Mouse (Mus musculus) midbrain, embryonic 15.5 days (tissue): ENCODE measurements around the gene Arhgef3. TPM values are rescaled to one million over a fixed set of nuclear protein-coding genes. Genes with fewer than 3 reads are reported as not detected.

Source experiments
- ATAC-seq: fragments of 200-750 bp; cut with Nextera tagmentation; replicated peaks from 2 replicates; pipeline ENCODE4 v1.8.0; 2017; ENCODE audit warnings: moderate TSS enrichment
- H3K27ac ChIP-seq: fragments of 300-500 bp; sonication (generic); 2 replicates; pipeline ENCODE4 v1.5.1; 2015; ENCODE audit warnings: mild to moderate bottlenecking, inconsistent platforms
- H3K27me3 ChIP-seq: fragments of 300-500 bp; sonication (generic); replicated peaks from 2 replicates; pipeline ENCODE4 v1.6.1; 2015; ENCODE audit warnings: inconsistent platforms
- H3K36me3 ChIP-seq: fragments of 300-500 bp; sonication (generic); replicated peaks from 2 replicates; pipeline ENCODE4 v1.6.1; 2015; ENCODE audit warnings: inconsistent platforms
- H3K4me1 ChIP-seq: fragments of 300-500 bp; sonication (generic); 2 replicates; pipeline ENCODE4 v1.6.1; 2015; ENCODE audit warnings: inconsistent platforms
- H3K4me2 ChIP-seq: fragments of 300-500 bp; sonication (generic); 2 replicates; pipeline ENCODE4 v1.6.1; 2015; ENCODE audit warnings: inconsistent platforms, mild to moderate bottlenecking, moderate library complexity
- H3K4me3 ChIP-seq: fragments of 300-500 bp; sonication (generic); 2 replicates; pipeline ENCODE4 v1.5.1; 2015; ENCODE audit warnings: mild to moderate bottlenecking, inconsistent platforms
- H3K9ac ChIP-seq: fragments of 300-500 bp; sonication (generic); 2 replicates; pipeline ENCODE4 v1.6.1; 2015; ENCODE audit warnings: mild to moderate bottlenecking, inconsistent platforms
- H3K9me3 ChIP-seq: fragments of 300-500 bp; sonication (generic); 2 replicates; pipeline ENCODE4 v1.6.1; 2016; ENCODE audit warnings: inconsistent platforms
- WGBS: fragments of 180-500 bp; shearing (Covaris S2); methylation state at CpG from one replicate; pipeline ENCODE4 v1.1.7; 2015; ENCODE audit warnings: mixed read lengths; 5-methylcytosine and 5-hydroxymethylcytosine counted together
- polyA plus RNA-seq: library from polyadenylated mRNA; unstranded; fragments of >200 nt; fragmentation: Nextera tagmentation; extraction: Ambion mirVana; gene quantifications from 2 replicates; pipeline ENCODE4 v1.2.1, GENCODE M21; 2015

Gene Arhgef3
- polyA plus RNA-seq, 1 experiment from 2014 or later: 6.8 TPM

DNA sequence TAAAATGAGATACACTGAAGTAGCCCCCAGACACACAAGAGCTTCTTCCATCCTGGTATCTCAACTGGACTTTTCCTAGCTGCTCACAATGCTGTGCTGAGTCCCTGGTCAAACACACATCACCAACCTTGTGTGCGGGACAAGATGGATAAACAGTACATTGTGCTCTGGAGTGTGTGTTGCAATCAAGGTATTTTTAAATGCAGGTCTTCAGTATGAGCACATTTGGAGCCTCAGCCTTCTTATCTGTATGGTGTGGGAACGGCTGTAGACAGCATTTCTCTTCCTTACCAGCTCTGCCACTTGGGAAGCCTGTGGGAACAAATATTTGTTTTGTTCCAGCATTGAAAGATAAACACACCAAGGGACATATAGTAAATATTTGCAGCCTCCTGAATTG is 184.2 kb downstream of the Arhgef3 start:
- no peak overlapping the region for H3K9ac ChIP-seq
- no peak overlapping the region for H3K4me2 ChIP-seq
- no peak overlapping the region for H3K4me3 ChIP-seq
- H3K9me3 ChIP-seq: no peaks in the 10 kb centered on the region
- no peaks in the 10 kb centered on the region for H3K27me3 ChIP-seq
- WGBS: 79% methylated on average over 2 of the region's 2 CpGs
- ATAC-seq: no peak
- no peaks in the 10 kb centered on the region for H3K36me3 ChIP-seq
- no peak overlapping the region for H3K27ac ChIP-seq
- H3K4me1 ChIP-seq: no peaks in the 10 kb centered on the region

- Histone ChIP-seq H3K36me3 (no peaks in the 10 kb centered on the region), H3K9me3 (no peaks in the 10 kb centered on the region), H3K4me3 (no peak overlapping the region), H3K27ac (no peak overlapping the region), H3K9ac (no peak overlapping the region), H3K4me2 (no peak overlapping the region), H3K4me1 (no peaks in the 10 kb centered on the region), H3K27me3 (no peaks in the 10 kb centered on the region)
- 86% methylated on average over 4 of the region's 4 CpGs for WGBS
- no peak for ATAC-seq
These were observed 185.0 kb downstream of the Arhgef3 start for GRCm38 (mm10) chr14:27299705-27300104.

GRCm38 (mm10) chr14:27301768-27302499 is 187.2 kb downstream of the Arhgef3 start:
- Histone ChIP-seq H3K9ac (no peak overlapping the region), H3K4me2 (no peak overlapping the region), H3K4me3 (no peak overlapping the region), H3K27ac (no peak overlapping the region), H3K4me1 (no peaks in the 10 kb centered on the region), H3K36me3 (no peaks in the 10 kb centered on the region), H3K9me3 (no peaks in the 10 kb centered on the region), H3K27me3 (no peaks in the 10 kb centered on the region)
- 86% methylated on average over 5 of the region's 5 CpGs for WGBS
- no peak for ATAC-seq

GRCm38 (mm10) chr14:27303294-27303693 is 188.6 kb downstream of the Arhgef3 start:
- 79% methylated on average over 4 of the region's 4 CpGs for WGBS
- Histone ChIP-seq H3K4me1 (no peaks in the 10 kb centered on the region), H3K36me3 (no peaks in the 10 kb centered on the region), H3K9ac (no peak overlapping the region), H3K4me3 (no peak overlapping the region), H3K27me3 (no peaks in the 10 kb centered on the region), H3K9me3 (no peaks in the 10 kb centered on the region), H3K4me2 (no peak overlapping the region), H3K27ac (no peak overlapping the region)
- ATAC-seq: no peak

DNA sequence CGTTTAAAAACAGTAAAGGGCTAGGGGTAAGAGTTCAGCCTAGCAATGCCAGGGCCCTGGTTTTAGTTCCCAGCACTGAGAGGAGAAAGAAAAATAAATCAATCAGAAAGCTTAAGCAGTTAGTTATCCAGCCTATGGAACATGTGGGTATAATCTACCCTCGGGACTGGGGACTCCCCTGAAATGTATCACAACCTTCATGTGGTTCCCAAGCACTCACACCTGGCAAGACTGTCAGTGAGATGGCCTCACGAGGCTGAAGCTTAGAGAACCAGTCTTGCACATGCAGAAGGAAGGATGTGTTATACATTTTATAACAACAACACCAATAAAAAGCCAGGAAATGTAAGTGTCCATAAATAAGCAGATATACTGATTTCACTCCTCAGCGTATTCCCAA is 189.7 kb downstream of the Arhgef3 start:
- Histone ChIP-seq H3K4me3 (no peak overlapping the region), H3K4me2 (no peak overlapping the region), H3K4me1 (no peaks in the 10 kb centered on the region), H3K36me3 (no peaks in the 10 kb centered on the region), H3K27ac (no peak overlapping the region), H3K9me3 (no peaks in the 10 kb centered on the region), H3K27me3 (no peaks in the 10 kb centered on the region), H3K9ac (no peak overlapping the region)
- ATAC-seq: no peak
- WGBS: 85% methylated on average over 4 of the region's 4 CpGs

DNA sequence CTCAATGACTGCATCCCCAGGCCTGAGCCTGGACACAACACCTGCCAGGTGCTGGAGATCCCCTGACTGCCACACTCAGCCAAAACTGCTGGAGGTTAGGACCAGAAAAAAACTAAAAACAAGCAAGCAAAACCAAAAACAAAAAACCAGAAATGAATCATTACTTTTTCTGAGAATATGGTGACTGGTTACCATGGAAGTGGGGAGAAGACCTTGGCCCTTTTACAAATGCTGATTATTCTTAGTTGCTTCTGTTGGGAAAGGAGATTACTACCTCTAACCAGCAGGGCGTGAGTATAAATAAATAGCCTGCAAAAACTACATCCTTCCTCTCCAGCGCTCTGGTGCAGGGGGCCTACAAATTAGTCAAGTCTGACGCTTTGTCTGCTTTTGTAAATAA is 194.1 kb downstream of the Arhgef3 start:
- Histone ChIP-seq H3K4me1 (no peaks in the 10 kb centered on the region), H3K4me3 (no peak overlapping the region), H3K4me2 (no peak overlapping the region), H3K9ac (no peak overlapping the region), H3K9me3 (no peaks in the 10 kb centered on the region), H3K36me3 (no peaks in the 10 kb centered on the region), H3K27ac (no peak overlapping the region), H3K27me3 (no peaks in the 10 kb centered on the region)
- no peak for ATAC-seq
- 69% methylated on average over 3 of the region's 3 CpGs for WGBS

DNA sequence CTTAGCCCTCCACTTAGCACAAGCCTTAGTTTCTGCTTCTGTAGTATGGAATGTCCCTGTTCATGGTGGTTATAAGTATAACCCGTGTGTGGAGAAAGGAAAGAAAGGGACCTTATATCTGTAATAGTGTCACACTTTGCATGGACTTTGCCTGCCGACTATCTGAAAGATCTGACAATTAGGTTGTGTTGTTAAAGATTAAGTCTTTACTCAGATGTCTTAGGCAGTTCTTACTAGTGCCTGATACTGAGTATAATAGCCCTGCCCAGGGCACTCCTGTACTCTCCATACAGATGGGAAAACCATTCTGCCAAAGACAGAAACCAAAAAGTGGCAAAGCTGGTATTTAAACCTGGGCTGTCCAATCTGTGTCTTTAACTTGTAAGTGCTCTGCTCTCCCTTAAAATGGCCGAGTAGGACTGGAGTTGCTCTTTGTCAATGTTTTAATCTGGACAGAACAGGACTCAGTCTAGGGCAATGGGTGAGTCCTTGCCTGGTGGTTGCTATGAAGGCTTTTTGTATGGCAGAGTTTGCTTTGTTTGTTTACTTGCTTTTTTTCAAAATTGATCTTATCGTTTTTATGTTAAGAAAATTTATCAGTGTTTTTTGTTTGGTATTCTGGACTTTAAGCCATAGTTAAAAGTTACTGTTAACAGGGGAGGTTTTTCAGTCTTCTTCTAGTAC is 196.0 kb downstream of the Arhgef3 start:
- WGBS: 71% methylated on average over 4 of the region's 4 CpGs
- Histone ChIP-seq H3K27me3 (no peaks in the 10 kb centered on the region), H3K27ac (no peak overlapping the region), H3K4me2 (no peak overlapping the region), H3K36me3 (no peaks in the 10 kb centered on the region), H3K4me3 (no peak overlapping the region), H3K4me1 (no peaks in the 10 kb centered on the region), H3K9ac (no peak overlapping the region), H3K9me3 (no peaks in the 10 kb centered on the region)
- no peak for ATAC-seq

DNA sequence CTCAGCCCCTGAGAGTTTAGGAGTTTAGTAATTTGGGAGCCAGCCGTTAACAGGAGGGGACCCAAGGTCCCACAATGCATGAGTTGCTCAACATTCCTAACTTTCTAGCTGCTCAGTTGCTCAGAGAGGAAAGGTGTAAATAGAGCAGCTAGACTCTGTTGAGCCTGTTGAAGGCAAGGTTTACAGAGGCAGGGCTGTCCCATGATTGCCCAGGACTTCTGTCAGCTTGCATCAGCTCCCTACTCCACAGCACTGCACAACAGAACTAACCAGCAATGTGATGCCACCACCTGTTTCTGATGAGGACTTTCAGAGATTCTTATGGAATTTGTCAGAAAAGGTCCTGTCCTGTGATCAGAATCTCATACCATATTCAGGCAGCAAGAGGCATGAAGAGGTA is 197.7 kb downstream of the Arhgef3 start:
- H3K9me3 ChIP-seq: no peaks in the 10 kb centered on the region
- H3K4me1 ChIP-seq: no peaks in the 10 kb centered on the region
- no peaks in the 10 kb centered on the region for H3K27me3 ChIP-seq
- no peak for ATAC-seq
- 80% methylated on average over 1 of the region's 1 CpGs for WGBS
- no peak overlapping the region for H3K27ac ChIP-seq
- H3K4me2 ChIP-seq: no peak overlapping the region
- H3K9ac ChIP-seq: no peak overlapping the region
- no peak overlapping the region for H3K4me3 ChIP-seq
- H3K36me3 ChIP-seq: no peaks in the 10 kb centered on the region

- H3K4me2 ChIP-seq: no peak overlapping the region
- H3K4me3 ChIP-seq: no peak overlapping the region
- H3K27ac ChIP-seq: no peak overlapping the region
- no peaks in the 10 kb centered on the region for H3K27me3 ChIP-seq
- H3K9me3 ChIP-seq: no peaks in the 10 kb centered on the region
- 86% methylated on average over 6 of the region's 6 CpGs for WGBS
- no peak overlapping the region for H3K9ac ChIP-seq
- ATAC-seq: no peak
- no peaks in the 10 kb centered on the region for H3K36me3 ChIP-seq
- H3K4me1 ChIP-seq: no peaks in the 10 kb centered on the region
These were observed 201.0 kb downstream of the Arhgef3 start for GRCm38 (mm10) chr14:27315737-27316136.

- no peak overlapping the region for H3K4me3 ChIP-seq
- WGBS: 84% methylated on average over 8 of the region's 8 CpGs
- no peak overlapping the region for H3K9ac ChIP-seq
- H3K4me2 ChIP-seq: no peak overlapping the region
- no peaks in the 10 kb centered on the region for H3K9me3 ChIP-seq
- no peaks in the 10 kb centered on the region for H3K36me3 ChIP-seq
- H3K4me1 ChIP-seq: no peaks in the 10 kb centered on the region
- ATAC-seq: no peak
- no peak overlapping the region for H3K27ac ChIP-seq
- no peaks in the 10 kb centered on the region for H3K27me3 ChIP-seq
These were observed 202.4 kb downstream of the Arhgef3 start for GRCm38 (mm10) chr14:27317146-27317545.

DNA sequence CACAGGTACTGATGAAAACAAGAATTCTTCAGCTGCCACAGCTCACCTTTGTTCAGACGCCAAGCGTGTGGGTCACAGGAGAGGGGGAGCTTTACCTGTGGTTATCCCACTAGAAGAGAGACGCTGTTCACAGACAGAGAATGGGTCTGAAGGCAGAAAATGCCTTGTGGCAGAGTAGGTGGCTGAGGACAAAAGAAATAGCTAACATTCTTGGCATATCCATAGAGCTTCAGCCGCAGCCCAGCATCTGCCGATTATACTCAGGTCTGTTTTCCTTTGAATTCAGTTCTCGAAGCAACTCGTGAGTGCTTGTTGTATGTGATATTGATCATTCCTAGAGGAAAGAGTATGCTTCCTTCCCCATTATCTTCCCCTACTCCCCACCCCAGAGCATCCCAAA is 204.7 kb downstream of the Arhgef3 start:
- H3K4me1 ChIP-seq: no peaks in the 10 kb centered on the region
- H3K9ac ChIP-seq: no peak overlapping the region
- no peak overlapping the region for H3K4me2 ChIP-seq
- WGBS: 63% methylated on average over 7 of the region's 7 CpGs
- H3K36me3 ChIP-seq: no peaks in the 10 kb centered on the region
- H3K9me3 ChIP-seq: no peaks in the 10 kb centered on the region
- no peak overlapping the region for H3K4me3 ChIP-seq
- no peak for ATAC-seq
- H3K27me3 ChIP-seq: no peaks in the 10 kb centered on the region
- H3K27ac ChIP-seq: no peak overlapping the region

DNA sequence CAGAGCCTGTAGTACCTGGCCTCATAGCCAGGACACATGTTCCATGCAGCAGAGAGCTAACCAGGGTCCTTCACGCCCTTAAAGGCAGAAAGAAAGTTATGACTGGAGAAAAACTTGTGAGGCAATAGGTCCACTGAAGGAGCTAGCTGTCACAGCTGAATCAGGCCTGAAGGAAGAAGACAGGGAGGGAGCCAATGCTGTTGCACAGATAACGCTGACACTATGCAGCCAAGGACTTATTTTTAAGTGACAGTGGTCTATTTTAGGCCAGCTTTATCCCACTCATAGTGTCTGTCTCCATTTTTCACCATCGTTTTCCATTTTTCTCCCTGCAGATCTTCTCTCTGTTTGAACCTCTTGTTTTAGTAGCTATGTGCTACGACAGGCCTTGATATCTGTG is 207.3 kb downstream of the Arhgef3 start:
- 90% methylated on average over 4 of the region's 4 CpGs for WGBS
- Histone ChIP-seq H3K9ac (no peak overlapping the region), H3K27me3 (no peaks in the 10 kb centered on the region), H3K4me3 (no peak overlapping the region), H3K9me3 (no peaks in the 10 kb centered on the region), H3K4me1 (no peaks in the 10 kb centered on the region), H3K4me2 (no peak overlapping the region), H3K36me3 (no peaks in the 10 kb centered on the region), H3K27ac (no peak overlapping the region)
- ATAC-seq: no peak

GRCm38 (mm10) chr14:27324689-27325088 is 210.0 kb downstream of the Arhgef3 start:
- H3K36me3 ChIP-seq: no peaks in the 10 kb centered on the region
- 86% methylated on average over 7 of the region's 7 CpGs for WGBS
- no peak overlapping the region for H3K27ac ChIP-seq
- no peaks in the 10 kb centered on the region for H3K9me3 ChIP-seq
- no peak overlapping the region for H3K4me2 ChIP-seq
- H3K27me3 ChIP-seq: no peaks in the 10 kb centered on the region
- no peak for ATAC-seq
- H3K9ac ChIP-seq: no peak overlapping the region
- H3K4me3 ChIP-seq: no peak overlapping the region
- H3K4me1 ChIP-seq: no peaks in the 10 kb centered on the region
